Mouse (Mus musculus): ENCODE results near the gene Nsmce1.

Nsmce1 gene

GRCm38 (mm10) chr7:125490947-125491735 is at the start of gene Nsmce1:
Gene Nsmce1 (minus strand): TSS chr7:125491596.
- peak; percentile 94 for DNase-seq (ENCODE audit: low read depth, low spot score)

GRCm38 (mm10) chr7:125541026-125541425 is 49.6 kb upstream of the Nsmce1 start:
- no peak for DNase-seq (ENCODE audit: low read depth, low spot score)

GRCm38 (mm10) chr7:125539351-125539750 is 48.0 kb upstream of the Nsmce1 start:
- no peak for DNase-seq (ENCODE audit: low read depth, low spot score)

GRCm38 (mm10) chr7:125527901-125528580 is 36.6 kb upstream of the Nsmce1 start:
- DNase-seq (ENCODE audit: low read depth, low spot score), result no peak

GRCm38 (mm10) chr7:125527186-125527585 is 35.8 kb upstream of the Nsmce1 start:
- no peak for DNase-seq (ENCODE audit: low read depth, low spot score)

GRCm38 (mm10) chr7:125523051-125523450 is 31.7 kb upstream of the Nsmce1 start:
- no peak for DNase-seq (ENCODE audit: low read depth, low spot score)

- no peak for DNase-seq (ENCODE audit: low read depth, low spot score)
Observed at GRCm38 (mm10) chr7:125519715-125520114, 28.3 kb upstream of the Nsmce1 start.

GRCm38 (mm10) chr7:125517470-125517869 is 26.1 kb upstream of the Nsmce1 start:
- no peak for DNase-seq (ENCODE audit: low read depth, low spot score)

GRCm38 (mm10) chr7:125516723-125517122 is 25.3 kb upstream of the Nsmce1 start:
- DNase-seq (ENCODE audit: low read depth, low spot score), result no peak

- DNase-seq (ENCODE audit: low read depth, low spot score), result no peak
Observed at GRCm38 (mm10) chr7:125515081-125515853, 23.9 kb upstream of the Nsmce1 start.

- DNase-seq (ENCODE audit: low read depth, low spot score), result no peak
Observed at GRCm38 (mm10) chr7:125511852-125512251, 20.5 kb upstream of the Nsmce1 start.

GRCm38 (mm10) chr7:125511432-125511831 is 20.0 kb upstream of the Nsmce1 start:
- DNase-seq (ENCODE audit: low read depth, low spot score), result no peak

GRCm38 (mm10) chr7:125507279-125507678 is 15.9 kb upstream of the Nsmce1 start:
- DNase-seq (ENCODE audit: low read depth, low spot score), result no peak

GRCm38 (mm10) chr7:125505568-125505967 is 14.2 kb upstream of the Nsmce1 start:
- no peak for DNase-seq (ENCODE audit: low read depth, low spot score)

GRCm38 (mm10) chr7:125504618-125505017 is 13.2 kb upstream of the Nsmce1 start:
- no peak for DNase-seq (ENCODE audit: low read depth, low spot score)

- DNase-seq (ENCODE audit: low read depth, low spot score), result no peak
Observed at GRCm38 (mm10) chr7:125503374-125504092, 12.1 kb upstream of the Nsmce1 start.

GRCm38 (mm10) chr7:125500879-125501278 is 9.5 kb upstream of the Nsmce1 start:
- DNase-seq (ENCODE audit: low read depth, low spot score), result no peak

GRCm38 (mm10) chr7:125499927-125500868 is 8.8 kb upstream of the Nsmce1 start:
- no peak for DNase-seq (ENCODE audit: low read depth, low spot score)

- DNase-seq (ENCODE audit: low read depth, low spot score), result no peak
Observed at GRCm38 (mm10) chr7:125495864-125496440, 4.6 kb upstream of the Nsmce1 start.

- no peak for DNase-seq (ENCODE audit: low read depth, low spot score)
Observed at GRCm38 (mm10) chr7:125492551-125492950, 1.2 kb upstream of the Nsmce1 start.
